Comparison of ENCODE assay signal across 24 mouse cellular contexts in the genomic region with DNA sequence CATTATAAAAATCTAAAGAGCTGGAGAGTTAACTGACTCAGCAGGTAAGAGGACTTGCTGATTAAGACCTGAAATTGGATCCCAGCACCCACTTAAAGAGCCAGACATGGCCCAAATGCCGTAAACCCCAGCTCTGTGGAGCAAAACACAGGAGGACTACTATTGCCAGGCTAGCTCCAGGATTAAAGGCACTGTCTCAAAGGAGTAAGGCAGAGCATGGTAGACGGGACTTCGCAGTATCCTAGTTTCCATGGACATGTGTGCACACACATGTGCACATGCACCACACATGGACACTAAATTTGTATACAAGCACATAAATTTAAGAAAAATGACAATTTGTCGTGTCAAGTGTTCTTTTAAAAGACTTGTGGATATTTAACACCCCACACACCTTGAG. TPM values are rescaled to one million over a fixed set of nuclear protein-coding genes. Genes with fewer than 3 reads are reported as not detected.
"Had no signal": no experiment of that assay in that cellular context is flagged by ENCODE, and none has a peak within 500 bp of the region (broad histone marks: within the 10 kb centered on the region; RNA-seq: fewer than 3 reads in every experiment).

No protein-coding gene starts in this region.

- H3K9ac ChIP-seq: limb, embryonic 13.5 days; liver, embryonic 12.5 days; liver, embryonic 15.5 days; lung, embryonic 15.5 days; midbrain, embryonic 13.5 days; neural tube, embryonic 13.5 days had no signal

- H3K9me3 ChIP-seq: limb, embryonic 10.5 days; limb, embryonic 13.5 days; liver, embryonic 12.5 days; liver, embryonic 15.5 days; lung, embryonic 15.5 days; megakaryocyte, embryonic 14.5 days; midbrain, embryonic 13.5 days; neural tube, embryonic 13.5 days had no signal

- H3K4me1 ChIP-seq: limb, embryonic 10.5 days; limb, embryonic 13.5 days; liver, embryonic 12.5 days; liver, embryonic 15.5 days; lung, embryonic 15.5 days; midbrain, embryonic 13.5 days; neural tube, embryonic 13.5 days had no signal

- H3K27me3 ChIP-seq: limb, embryonic 13.5 days; liver, embryonic 12.5 days; liver, embryonic 15.5 days; lung, embryonic 15.5 days; megakaryocyte, embryonic 14.5 days; midbrain, embryonic 13.5 days; neural tube, embryonic 13.5 days had no signal

- H3K4me2 ChIP-seq: limb, embryonic 13.5 days; liver, embryonic 12.5 days; liver, embryonic 15.5 days; lung, embryonic 15.5 days; midbrain, embryonic 13.5 days; neural tube, embryonic 13.5 days had no signal

- H3K4me3 ChIP-seq: layer of hippocampus, adult 2 months; limb, embryonic 10.5 days; limb, embryonic 13.5 days; liver, embryonic 12.5 days; liver, embryonic 15.5 days; lung, embryonic 15.5 days; megakaryocyte, embryonic 14.5 days; midbrain, embryonic 13.5 days; myocyte; neural tube, embryonic 13.5 days had no signal

- H3K27ac ChIP-seq: kidney, postnatal 0 days; layer of hippocampus, adult 2 months; limb, embryonic 10.5 days; limb, embryonic 13.5 days; liver, embryonic 12.5 days; liver, embryonic 15.5 days; lung, embryonic 15.5 days; midbrain, embryonic 13.5 days; neural tube, embryonic 13.5 days had no signal

- DNase-seq: layer of hippocampus, adult 9-11 months; liver; lung, adult 18-20 months; lung, postnatal 36 days; thymus, adult 18-20 months; thymus, postnatal 4 days had no signal

- ATAC-seq: liver, embryonic 12.5 days had no signal

- H3K36me3 ChIP-seq: limb, embryonic 10.5 days; lung, embryonic 15.5 days; midbrain, embryonic 13.5 days had no signal

RNA-seq across cellular contexts. Expression of gene Gm49355, which starts 16.5 kb away (rescaled TPM):
- polyA plus RNA-seq: kidney, embryonic 14.5 days; neural tube, embryonic 13.5 days had no signal

RNA-seq across cellular contexts. Expression of gene Fezf2, which starts 47.7 kb away (rescaled TPM):
- polyA plus RNA-seq: kidney, adult 2 months; kidney, embryonic 14.5 days; kidney, postnatal 0 days; large intestine, adult 2 months; limb, embryonic 10.5 days; liver, embryonic 12.5 days; myocyte; neural tube, embryonic 13.5 days; small intestine, adult 2 months; spleen, adult 2 months; stomach, embryonic 16.5 days; testis, adult 2 months had no signal
